Mouse (Mus musculus) heart, adult 2 months (tissue): ENCODE results near the gene Il1rap.

Source experiments
- CTCF ChIP-seq: fragments of 200-600 bp; IDR thresholded peaks from 2 replicates; pipeline ENCODE4 v1.8.1; 2022; ENCODE audit warnings: antibody characterized with exemption, mild to moderate bottlenecking, moderate library complexity
- EP300 ChIP-seq: fragments of 200-500 bp; IDR thresholded peaks from 2 replicates; pipeline ENCODE4 v1.6.1; 2011; ENCODE audit warnings: low read depth, low read length, control low read depth; ENCODE audit not compliant: insufficient read depth

DNA sequence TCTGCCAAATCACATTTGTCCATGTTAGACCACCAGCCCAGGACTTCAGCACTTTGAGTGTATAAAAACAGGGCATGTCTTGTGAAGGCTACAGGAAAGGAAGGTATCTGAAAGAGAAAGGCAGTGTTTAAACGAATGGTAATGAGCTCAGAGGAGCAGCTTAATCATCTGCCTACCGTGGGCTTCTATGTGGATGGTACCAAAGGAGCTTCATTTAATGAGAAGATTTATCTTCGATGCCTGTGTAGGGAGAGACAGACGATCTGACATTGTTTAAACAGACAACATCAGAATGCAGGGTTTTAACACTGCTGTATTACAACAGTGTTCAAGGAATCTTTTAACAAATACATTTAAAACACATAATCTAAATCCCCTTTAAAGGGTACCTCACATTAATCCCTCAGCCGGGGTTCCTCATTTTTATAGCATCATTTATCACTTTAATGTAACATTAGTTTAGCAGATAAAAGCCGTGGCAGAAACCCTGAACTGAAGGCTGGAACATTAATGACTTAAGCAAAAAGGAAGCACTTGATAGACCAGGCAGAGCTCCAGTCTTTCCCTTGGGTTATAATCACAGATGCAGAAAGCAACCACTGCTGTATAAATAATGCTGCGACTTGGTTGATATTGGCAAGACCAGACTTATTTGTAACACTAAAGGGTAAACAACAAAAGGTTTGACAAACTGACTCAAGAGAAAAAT, 35.2 kb upstream of the Il1rap start:
- TF ChIP-seq EP300 (no peak), CTCF (no peak)
